Mouse (Mus musculus) heart, adult 2 months (tissue): ENCODE data around the gene Aatf. TPM values are rescaled to one million over a fixed set of nuclear protein-coding genes. Genes with fewer than 3 reads are reported as not detected.

Experiments used
- DNase-seq, 2 experiments: peaks; one replicate each; pipeline ENCODE4 v3.0.0; 2021
- H3K27ac ChIP-seq: fragments of 200-600 bp; 2 replicates; pipeline ENCODE4 v1.8.1; 2022
- H3K27me3 ChIP-seq: fragments of 200-500 bp; 2 replicates; pipeline ENCODE4 v1.6.1; 2012; ENCODE audit warnings: mild to moderate bottlenecking, low read length, inconsistent platforms, mixed read lengths; ENCODE audit not compliant: control insufficient read depth, insufficient read depth
- H3K36me3 ChIP-seq: fragments of 200-500 bp; 2 replicates; pipeline ENCODE4 v1.6.1; 2012; ENCODE audit warnings: low read length, inconsistent platforms; ENCODE audit not compliant: control insufficient read depth, insufficient read depth
- H3K4me1 ChIP-seq: fragments of 200-500 bp; 2 replicates; pipeline ENCODE4 v1.6.1; 2011; ENCODE audit warnings: low read length; ENCODE audit not compliant: control insufficient read depth, insufficient read depth
- H3K4me3 ChIP-seq: fragments of 200-600 bp; 2 replicates; pipeline ENCODE4 v1.8.1; 2022
- H3K79me2 ChIP-seq: fragments of 200-500 bp; replicated peaks from 2 replicates; pipeline ENCODE4 v1.6.1; 2012; ENCODE audit warnings: mild to moderate bottlenecking, inconsistent platforms, low read length, moderate library complexity, mixed read lengths; ENCODE audit not compliant: control insufficient read depth, insufficient read depth
- H3K9ac ChIP-seq: fragments of 200-500 bp; 2 replicates; pipeline ENCODE4 v1.6.1; 2012; ENCODE audit warnings: low read depth, mild to moderate bottlenecking, control low read depth, inconsistent platforms, low read length, mixed read lengths
- CTCF ChIP-seq: fragments of 200-600 bp; IDR thresholded peaks from 2 replicates; pipeline ENCODE4 v1.8.1; 2022; ENCODE audit warnings: antibody characterized with exemption, mild to moderate bottlenecking, moderate library complexity
- EP300 ChIP-seq: fragments of 200-500 bp; IDR thresholded peaks from 2 replicates; pipeline ENCODE4 v1.6.1; 2011; ENCODE audit warnings: low read depth, low read length, control low read depth; ENCODE audit not compliant: insufficient read depth
- POLR2A ChIP-seq: fragments of 200-500 bp; IDR thresholded peaks from 2 replicates; pipeline ENCODE4 v1.6.1; 2011; ENCODE audit warnings: mild to moderate bottlenecking, low read depth, low read length, control low read depth; ENCODE audit not compliant: insufficient read depth
- WGBS: fragments of 180-500 bp; shearing (Covaris S2); methylation state at CpG from one replicate; pipeline ENCODE4 v1.1.7; 2018; 5-methylcytosine and 5-hydroxymethylcytosine counted together
- intact Hi-C: fragments of 180-260 bp; cut with DNase I; formaldehyde crosslinking; loops from one replicate; pipeline ENCODE4 v1.15.1; 2025
- polyA plus RNA-seq: library from polyadenylated mRNA; depleted of rRNA; stranded (reverse); fragments of >200 nt; gene quantifications from 2 replicates; pipeline ENCODE4 v1.2.3, GENCODE M21; 2012
- total RNA-seq, 2 experiments: library from RNA; stranded (reverse); gene quantifications; 2 replicates each; pipeline ENCODE4 v1.2.3; 2021

The Aatf gene
- total and polyA plus RNA-seq, 3 experiments, result 2.9 to 14.3 (median 13.8) TPM

- Histone ChIP-seq H3K36me3 (peaks cover 4% of the 10 kb centered on the region; the same call in 1 of the 2 replicates), H3K27ac (no peak overlapping the region), H3K79me2 (no peaks in the 10 kb centered on the region), H3K27me3 (peaks cover 5% of the 10 kb centered on the region), H3K4me3 (no peak overlapping the region), H3K9ac (no peak overlapping the region), H3K4me1 (0 out of 2 replicates have a peak, but pooled peaks cover 1% of the 10 kb centered on the region)
- no peak for DNase-seq
- intact Hi-C loops, result loop anchor here (5.0 kb wide), 3 partner anchors 305 to 385 kb away; partner anchors contain the start of genes Acaca, Ggnbp2, Mrm1 and Tada2a
- TF ChIP-seq POLR2A (no peak), CTCF (no peak), EP300 (no peak)
- 63% methylated on average over 1 of the region's 1 CpGs for WGBS
Measured at GRCm38 (mm10) chr11:84512031-84512430, 1.3 kb downstream of the Aatf start.

GRCm38 (mm10) chr11:84504296-84504695, 9.0 kb downstream of the Aatf start:
- no peaks in the 10 kb centered on the region for H3K4me1 ChIP-seq
- intact Hi-C loops, result no loop called here
- DNase-seq, result no peak
- TF ChIP-seq POLR2A (no peak), CTCF (peak; percentile 37; the same call in 1 of the 2 replicates), EP300 (no peak)
- peaks cover 3% of the 10 kb centered on the region; the same call in 1 of the 2 replicates for H3K36me3 ChIP-seq
- no peaks in the 10 kb centered on the region for H3K79me2 ChIP-seq
- H3K27me3 ChIP-seq, result no peaks in the 10 kb centered on the region
- H3K27ac ChIP-seq, result no peak overlapping the region
- no peak overlapping the region for H3K9ac ChIP-seq
- 95% methylated on average over 1 of the region's 1 CpGs for WGBS
- no peak overlapping the region for H3K4me3 ChIP-seq

- 74% methylated on average over 2 of the region's 2 CpGs for WGBS
- Histone ChIP-seq H3K9ac (no peak overlapping the region), H3K79me2 (no peaks in the 10 kb centered on the region), H3K27ac (no peak overlapping the region), H3K27me3 (no peaks in the 10 kb centered on the region), H3K36me3 (peaks cover 2% of the 10 kb centered on the region; the same call in 1 of the 2 replicates), H3K4me1 (no peaks in the 10 kb centered on the region), H3K4me3 (no peak overlapping the region)
- intact Hi-C loops, result no loop called here
- DNase-seq, result no peak
- TF ChIP-seq EP300, result no peak
- TF ChIP-seq POLR2A, result no peak
- TF ChIP-seq CTCF, result peak; percentile 46
Measured at GRCm38 (mm10) chr11:84497944-84498343, 15.4 kb downstream of the Aatf start.

GRCm38 (mm10) chr11:84496901-84497300, 16.4 kb downstream of the Aatf start:
- intact Hi-C loops, result no loop called here
- TF ChIP-seq CTCF, result no peak
- no peak for TF ChIP-seq EP300
- no peak for TF ChIP-seq POLR2A
- no peak overlapping the region for H3K27ac ChIP-seq
- H3K79me2 ChIP-seq, result no peaks in the 10 kb centered on the region
- no peak overlapping the region for H3K9ac ChIP-seq
- H3K4me1 ChIP-seq, result no peaks in the 10 kb centered on the region
- no peak for DNase-seq
- H3K27me3 ChIP-seq, result no peaks in the 10 kb centered on the region
- peaks cover 2% of the 10 kb centered on the region for H3K36me3 ChIP-seq
- H3K4me3 ChIP-seq, result no peak overlapping the region

- peaks cover 2% of the 10 kb centered on the region for H3K36me3 ChIP-seq
- H3K27me3 ChIP-seq, result no peaks in the 10 kb centered on the region
- no peak overlapping the region for H3K4me3 ChIP-seq
- WGBS, result 75% methylated on average over 4 of the region's 4 CpGs
- no peaks in the 10 kb centered on the region for H3K4me1 ChIP-seq
- no peak overlapping the region for H3K9ac ChIP-seq
- no peaks in the 10 kb centered on the region for H3K79me2 ChIP-seq
- intact Hi-C loops, result no loop called here
- no peak overlapping the region for H3K27ac ChIP-seq
- DNase-seq, result no peak
- TF ChIP-seq EP300 (no peak), CTCF (no peak), POLR2A (no peak)
Measured at GRCm38 (mm10) chr11:84495774-84496173, 17.5 kb downstream of the Aatf start.

GRCm38 (mm10) chr11:84481661-84482060, 31.7 kb downstream of the Aatf start:
- Histone ChIP-seq H3K79me2 (no peaks in the 10 kb centered on the region), H3K36me3 (no peaks in the 10 kb centered on the region), H3K27me3 (no peaks in the 10 kb centered on the region), H3K4me1 (no peaks in the 10 kb centered on the region), H3K4me3 (no peak overlapping the region), H3K27ac (no peak overlapping the region), H3K9ac (no peak overlapping the region)
- DNase-seq, result no peak
- TF ChIP-seq EP300 (no peak), CTCF (no peak), POLR2A (no peak)
- intact Hi-C loops, result no loop called here
- 77% methylated on average over 7 of the region's 7 CpGs for WGBS
